Mouse (Mus musculus) liver, embryonic 15.5 days (tissue): ENCODE results near the gene AU022252. TPM values are rescaled to one million over a fixed set of nuclear protein-coding genes. Genes with fewer than 3 reads are reported as not detected.
A peak's percentile ranks its signal among the peaks of the same experiment; 100 is the strongest.

ENCODE experiments used
- ATAC-seq: fragments of 200-750 bp; cut with Nextera tagmentation; 2 replicates; pipeline ENCODE4 v1.8.0; 2017; ENCODE audit warnings: moderate number of reproducible peaks, mild to moderate bottlenecking, moderate library complexity; ENCODE audit not compliant: insufficient read depth
- H3K27ac ChIP-seq: fragments of 300-500 bp; sonication (generic); replicated peaks from 2 replicates; pipeline ENCODE4 v1.5.1; 2015; ENCODE audit warnings: mild to moderate bottlenecking, inconsistent platforms
- H3K27me3 ChIP-seq: fragments of 300-500 bp; sonication (generic); 2 replicates; pipeline ENCODE4 v1.6.1; 2015; ENCODE audit warnings: mild to moderate bottlenecking, inconsistent platforms
- H3K36me3 ChIP-seq: fragments of 300-500 bp; sonication (generic); replicated peaks from 2 replicates; pipeline ENCODE4 v1.6.1; 2015; ENCODE audit warnings: moderate library complexity, mild to moderate bottlenecking, inconsistent platforms
- H3K4me1 ChIP-seq: fragments of 300-500 bp; sonication (generic); replicated peaks from 2 replicates; pipeline ENCODE4 v1.6.1; 2015; ENCODE audit warnings: inconsistent platforms
- H3K4me2 ChIP-seq: fragments of 300-500 bp; sonication (generic); 2 replicates; pipeline ENCODE4 v1.6.1; 2015; ENCODE audit warnings: moderate library complexity, mild to moderate bottlenecking, inconsistent platforms
- H3K4me3 ChIP-seq: fragments of 300-500 bp; sonication (generic); replicated peaks from 2 replicates; pipeline ENCODE4 v1.5.1; 2015; ENCODE audit warnings: mild to moderate bottlenecking, inconsistent platforms
- H3K9ac ChIP-seq: fragments of 300-500 bp; sonication (generic); 2 replicates; pipeline ENCODE4 v1.6.1; 2015; ENCODE audit warnings: moderate library complexity, mild to moderate bottlenecking, inconsistent platforms
- H3K9me3 ChIP-seq: fragments of 300-500 bp; sonication (generic); replicated peaks from 2 replicates; pipeline ENCODE4 v1.6.1; 2016; ENCODE audit warnings: inconsistent platforms
- WGBS: fragments of 180-500 bp; shearing (Covaris S2); methylation state at CpG from one replicate; pipeline ENCODE4 v1.1.7; 2015; ENCODE audit warnings: mixed read lengths; ENCODE audit not compliant: insufficient replicate concordance; 5-methylcytosine and 5-hydroxymethylcytosine counted together
- polyA plus RNA-seq: library from polyadenylated mRNA; unstranded; fragments of >200 nt; fragmentation: Nextera tagmentation; extraction: Ambion mirVana; gene quantifications from 2 replicates; pipeline ENCODE4 v1.2.1, GENCODE M21; 2015

AU022252 gene
- polyA plus RNA-seq, 1 experiment from 2014 or later, result 11.4 TPM

- WGBS, result 64% methylated on average over 4 of the region's 4 CpGs
- peaks cover 6% of the 10 kb centered on the region; the same call in 1 of the 2 replicates for H3K4me1 ChIP-seq
- H3K27me3 ChIP-seq, result no peaks in the 10 kb centered on the region
- peaks cover 17% of the 10 kb centered on the region for H3K36me3 ChIP-seq
- H3K9me3 ChIP-seq, result no peaks in the 10 kb centered on the region
- no peak for ATAC-seq
- no peak overlapping the region for H3K4me3 ChIP-seq
- H3K9ac ChIP-seq, result no peak overlapping the region
- no peak overlapping the region for H3K4me2 ChIP-seq
- no peak overlapping the region for H3K27ac ChIP-seq
Observed at GRCm38 (mm10) chr4:119167068-119167467, 65.4 kb downstream of the AU022252 start.

- Histone ChIP-seq H3K36me3 (peaks cover 17% of the 10 kb centered on the region), H3K4me1 (peaks cover 6% of the 10 kb centered on the region; the same call in 1 of the 2 replicates), H3K9ac (no peak overlapping the region), H3K4me2 (no peak overlapping the region), H3K27me3 (no peaks in the 10 kb centered on the region), H3K9me3 (no peaks in the 10 kb centered on the region), H3K4me3 (no peak overlapping the region), H3K27ac (no peak overlapping the region)
- peak; percentile 25; the same call in 1 of the 2 replicates for ATAC-seq
- WGBS, result 24% methylated on average over 7 of the region's 7 CpGs
Observed at GRCm38 (mm10) chr4:119165916-119166315, 66.6 kb downstream of the AU022252 start.

DNA sequence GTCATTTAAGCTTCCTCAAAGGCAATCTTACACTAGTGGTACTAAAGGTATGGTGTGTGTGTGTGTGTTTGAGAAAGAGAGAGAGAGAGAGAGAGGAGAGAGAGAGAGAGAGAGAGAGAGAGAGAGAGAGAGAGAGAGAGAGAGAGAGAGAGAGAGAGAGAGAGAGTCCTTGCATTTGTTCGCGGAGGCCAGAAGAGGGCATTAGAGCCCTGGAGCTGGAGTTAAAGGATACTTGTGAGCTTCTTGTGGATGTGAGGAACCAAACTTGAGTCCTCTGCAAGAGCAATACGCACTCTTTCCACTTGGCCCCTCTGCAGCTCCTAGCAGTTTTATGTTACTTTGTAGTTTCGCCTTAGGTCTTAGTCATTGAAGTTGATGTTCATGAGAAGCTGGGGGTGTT lies 69.5 kb downstream of the AU022252 start:
- 75% methylated on average over 4 of the region's 4 CpGs for WGBS
- no peak for ATAC-seq
- H3K27me3 ChIP-seq, result no peaks in the 10 kb centered on the region
- H3K9ac ChIP-seq, result no peak overlapping the region
- no peak overlapping the region for H3K4me3 ChIP-seq
- H3K27ac ChIP-seq, result no peak overlapping the region
- H3K9me3 ChIP-seq, result no peaks in the 10 kb centered on the region
- peaks cover 6% of the 10 kb centered on the region; the same call in 1 of the 2 replicates for H3K4me1 ChIP-seq
- H3K36me3 ChIP-seq, result no peaks in the 10 kb centered on the region
- H3K4me2 ChIP-seq, result no peak overlapping the region

DNA sequence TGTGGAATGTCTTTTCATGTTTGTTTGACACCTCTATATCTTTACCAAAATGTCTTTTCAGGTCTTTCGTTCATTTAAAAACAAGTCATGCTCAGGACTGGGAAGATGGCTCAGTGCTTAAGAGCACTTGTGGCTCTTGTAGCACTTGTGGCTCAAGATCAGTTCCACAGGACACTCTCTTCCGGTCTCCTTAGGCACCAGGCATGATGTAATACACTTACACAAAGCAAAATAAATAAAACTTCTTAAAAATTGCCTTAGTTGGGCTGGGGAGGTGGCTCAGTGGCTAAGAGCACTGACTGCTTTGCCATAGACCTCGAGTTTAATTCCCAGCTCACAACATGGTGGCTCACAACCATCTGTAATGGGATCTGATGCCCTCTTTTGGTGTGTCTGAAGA lies 71.2 kb downstream of the AU022252 start:
- Histone ChIP-seq H3K36me3 (no peaks in the 10 kb centered on the region), H3K27me3 (no peaks in the 10 kb centered on the region), H3K4me3 (no peak overlapping the region), H3K9me3 (no peaks in the 10 kb centered on the region), H3K27ac (no peak overlapping the region), H3K4me1 (no peaks in the 10 kb centered on the region), H3K9ac (no peak overlapping the region), H3K4me2 (no peak overlapping the region)
- WGBS, result 66% methylated on average over 3 of the region's 3 CpGs
- ATAC-seq, result no peak

DNA sequence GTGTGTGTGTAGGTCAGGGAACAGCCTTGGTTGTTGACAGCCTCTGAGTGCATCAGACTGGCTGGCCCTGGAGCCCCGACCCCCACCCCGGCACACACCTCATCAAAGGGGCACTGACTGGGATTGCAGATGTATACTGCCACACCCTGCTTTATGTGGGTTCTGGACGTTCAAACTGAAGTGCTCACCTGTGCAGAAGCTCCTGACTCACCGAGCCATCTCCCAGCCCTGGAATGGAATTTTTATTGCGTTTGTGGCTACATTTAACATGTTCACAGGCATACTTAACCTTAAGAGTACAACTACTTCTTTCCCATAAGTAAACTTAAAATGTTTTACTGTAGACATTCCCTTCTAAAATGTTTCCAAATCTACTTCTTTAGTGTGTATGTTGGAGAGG lies 74.6 kb downstream of the AU022252 start:
- Histone ChIP-seq H3K4me1 (no peaks in the 10 kb centered on the region), H3K4me2 (no peak overlapping the region), H3K9me3 (no peaks in the 10 kb centered on the region), H3K27ac (no peak overlapping the region), H3K36me3 (no peaks in the 10 kb centered on the region), H3K4me3 (no peak overlapping the region), H3K9ac (no peak overlapping the region), H3K27me3 (peaks cover 7% of the 10 kb centered on the region; the same call in 1 of the 2 replicates)
- 70% methylated on average over 5 of the region's 5 CpGs for WGBS
- no peak for ATAC-seq

DNA sequence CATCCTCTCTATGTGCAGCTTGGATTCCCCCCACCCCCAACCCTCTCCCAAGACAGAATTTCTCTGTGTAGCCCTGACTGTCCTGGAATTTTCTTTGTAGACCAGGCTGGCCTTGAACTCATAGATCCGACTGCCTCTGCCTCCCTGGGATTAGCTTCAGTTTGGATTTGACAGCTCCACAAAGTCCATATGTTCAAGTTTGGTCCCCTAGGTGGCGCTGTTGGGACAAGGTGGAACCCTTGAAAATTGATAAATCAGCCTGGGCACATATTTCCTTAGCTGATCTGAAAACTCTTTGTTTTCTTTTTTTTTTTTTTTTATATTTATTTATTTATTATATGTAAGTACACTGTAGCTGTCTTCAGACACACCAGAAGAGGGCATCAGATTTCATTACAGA lies 75.3 kb downstream of the AU022252 start:
- H3K4me3 ChIP-seq, result no peak overlapping the region
- no peak overlapping the region for H3K27ac ChIP-seq
- no peaks in the 10 kb centered on the region for H3K4me1 ChIP-seq
- peaks cover 7% of the 10 kb centered on the region; the same call in 1 of the 2 replicates for H3K27me3 ChIP-seq
- H3K4me2 ChIP-seq, result no peak overlapping the region
- 17% methylated on average over 2 of the region's 2 CpGs for WGBS
- H3K9me3 ChIP-seq, result no peaks in the 10 kb centered on the region
- H3K9ac ChIP-seq, result no peak overlapping the region
- ATAC-seq, result no peak
- H3K36me3 ChIP-seq, result no peaks in the 10 kb centered on the region

Other genes with a start within 250 kb of the AU022252 start
- gene Slc2a1, start 124.0 kb downstream of the AU022252 start, polyA plus RNA-seq, result 293 and 326 TPM in 2 replicates
- gene Zfp691, start 58.5 kb downstream of the AU022252 start, polyA plus RNA-seq, result 2.2 and 2.5 TPM in 2 replicates
- 386 and 428 TPM in 2 replicates for gene Ermap, start 42.7 kb downstream of the AU022252 start, polyA plus RNA-seq
- 82.6 and 91.9 TPM in 2 replicates for gene Svbp, start 37.4 kb downstream of the AU022252 start, polyA plus RNA-seq
- gene Tmem269, start 14.5 kb downstream of the AU022252 start, polyA plus RNA-seq, result not detected in 2 replicates
- 8.0 and 9.2 TPM in 2 replicates for gene P3h1, start 203 bp upstream of the AU022252 start, polyA plus RNA-seq
- gene Cldn19, start 22.7 kb upstream of the AU022252 start, polyA plus RNA-seq, result not detected in 2 replicates
- gene Ybx1, start 61.9 kb upstream of the AU022252 start, polyA plus RNA-seq, result 219 and 221 TPM in 2 replicates
- 44.8 and 53.9 TPM in 2 replicates for gene Ppih, start 87.8 kb upstream of the AU022252 start, polyA plus RNA-seq
- gene Ccdc30, start 182.8 kb upstream of the AU022252 start, polyA plus RNA-seq, result 1.1 and 1.5 TPM in 2 replicates
- 13.0 and 14.5 TPM in 2 replicates for gene Ppcs, start 189.7 kb upstream of the AU022252 start, polyA plus RNA-seq
- gene Zmynd12, start 190.1 kb upstream of the AU022252 start, polyA plus RNA-seq, result 0.09 and 0.13 TPM in 2 replicates